Mouse (Mus musculus) leukemia stem cell, adult 10-12 weeks (primary cell): ENCODE data around the gene Tbc1d5. TPM values are rescaled to one million over a fixed set of nuclear protein-coding genes. Genes with fewer than 3 reads are reported as not detected.

Experiments
- polyA plus RNA-seq: library from polyadenylated mRNA; stranded (reverse); fragments of >175 nt; gene quantifications from 2 replicates; pipeline ENCODE4 v1.2.3, GENCODE M21; 2012; ENCODE audit warnings: low replicate concordance

The Tbc1d5 gene
- polyA plus RNA-seq, result 11.6 and 12.3 TPM in 2 replicates

DNA sequence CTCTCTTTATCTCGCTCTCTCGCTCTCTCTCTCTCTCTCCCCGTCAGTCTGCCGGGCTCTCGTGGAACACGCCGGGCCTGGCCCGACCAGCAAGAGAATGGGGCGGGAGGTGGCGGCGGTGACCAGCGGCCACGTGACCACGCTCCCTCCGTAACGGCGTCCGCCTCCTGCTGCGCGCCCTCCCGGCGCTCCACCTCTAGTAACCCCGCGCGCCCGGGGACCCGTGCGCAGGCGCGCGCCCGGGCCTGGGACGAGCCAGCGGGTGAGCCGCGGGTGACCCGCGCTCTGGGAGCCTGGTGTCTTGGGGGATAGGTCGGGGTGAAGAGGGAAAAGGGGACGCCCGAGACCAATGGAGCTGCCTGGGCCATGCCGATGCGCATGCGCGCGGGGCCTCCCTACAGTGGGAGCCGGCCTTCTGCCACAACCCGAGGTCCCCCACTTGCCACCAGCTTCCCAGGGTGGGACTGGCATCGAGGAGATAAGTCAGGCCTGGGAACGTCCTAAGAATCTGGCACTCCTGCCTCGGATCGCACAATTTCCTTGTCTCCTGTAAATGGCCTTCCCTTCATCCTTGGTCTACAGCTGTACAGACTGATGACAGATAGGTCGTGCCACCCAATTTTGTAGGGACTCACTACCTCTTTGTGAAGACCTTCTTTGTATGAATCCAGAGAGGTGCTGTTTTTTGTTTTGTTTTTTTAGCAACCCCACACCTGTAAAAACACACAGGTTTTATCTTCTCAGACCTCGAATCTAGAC lies at the start of gene Tbc1d5:
Gene Tbc1d5, minus strand, starts transcription at position 158 of the 759 bp plus-strand sequence.

